Mouse (Mus musculus): Measurements from ENCODE around the gene Srsf2. TPM values are rescaled to one million over a fixed set of nuclear protein-coding genes. Genes with fewer than 3 reads are reported as not detected.
"Not testable (repeated sequence)": the region's sequence is repeated elsewhere in the genome, so short reads cannot be mapped to it uniquely, and the experiment has no call there.

The Srsf2 gene
- 214 and 336 TPM in 2 replicates for polyA plus RNA-seq (2012; rRNA removed)

- TF ChIP-seq CTCF (conservative IDR thresholded peaks at IDR 0.05; ENCODE audit: insufficient read depth, insufficient read length, low read depth, low read length), result no peak
- peak; percentile 98 for TF ChIP-seq POLR2A (IDR thresholded peaks at IDR 0.05; ENCODE audit: low read depth, low read length)
- Histone ChIP-seq H3K27me3 (replicated peaks; ENCODE audit: control insufficient read depth, insufficient read depth, low read length) (no peaks in the 10 kb centered on the region), H3K36me3 (ENCODE audit: control insufficient read depth, insufficient read depth, low read length) (peaks cover 22% of the 10 kb centered on the region), H3K27ac (ENCODE audit: insufficient read depth, low read depth, low read length) (peak within 1 kb of the TSS; percentile 98), H3K4me3 (ENCODE audit: insufficient read depth, low read depth, low read length) (peak within 1 kb of the TSS; percentile 92), H3K4me1 (ENCODE audit: control insufficient read depth, insufficient read depth, low read length) (0 out of 2 replicates have a peak, but pooled peaks cover 3% of the 10 kb centered on the region)
- DNase-seq, result peak; percentile 97
- under 1% methylated on average over 73 of the region's 74 CpGs for WGBS
Observed at GRCm38 (mm10) chr11:116852891-116853511, at the start of gene Srsf2. Srsf2 (minus strand) TSS chr11:116853094.

GRCm38 (mm10) chr11:116902588-116902987 is 49.7 kb upstream of the Srsf2 start:
- WGBS, result 90% methylated on average over 10 of the region's 10 CpGs

GRCm38 (mm10) chr11:116899247-116899646 is 46.4 kb upstream of the Srsf2 start:
- Histone ChIP-seq H3K4me1 (ENCODE audit: control insufficient read depth, insufficient read depth, low read length) (no peaks in the 10 kb centered on the region), H3K27ac (ENCODE audit: insufficient read depth, low read depth, low read length) (no peak overlapping the region), H3K36me3 (ENCODE audit: control insufficient read depth, insufficient read depth, low read length) (no peaks in the 10 kb centered on the region), H3K4me3 (ENCODE audit: insufficient read depth, low read depth, low read length) (no peak overlapping the region), H3K27me3 (replicated peaks; ENCODE audit: control insufficient read depth, insufficient read depth, low read length) (no peaks in the 10 kb centered on the region)
- TF ChIP-seq POLR2A (IDR thresholded peaks at IDR 0.05; ENCODE audit: low read depth, low read length) (no peak), CTCF (conservative IDR thresholded peaks at IDR 0.05; ENCODE audit: insufficient read depth, insufficient read length, low read depth, low read length) (no peak)
- WGBS, result 92% methylated on average over 12 of the region's 12 CpGs
- DNase-seq, result no peak

More at GRCm38 (mm10) chr11:116902588-116902987, 49.7 kb upstream of the Srsf2 start:
- not testable (repeated sequence) for H3K36me3 ChIP-seq (ENCODE audit: control insufficient read depth, insufficient read depth, low read length); H3K4me3 ChIP-seq (ENCODE audit: insufficient read depth, low read depth, low read length); DNase-seq; H3K4me1 ChIP-seq (ENCODE audit: control insufficient read depth, insufficient read depth, low read length); H3K27ac ChIP-seq (ENCODE audit: insufficient read depth, low read depth, low read length); H3K27me3 ChIP-seq (replicated peaks; ENCODE audit: control insufficient read depth, insufficient read depth, low read length)

DNA sequence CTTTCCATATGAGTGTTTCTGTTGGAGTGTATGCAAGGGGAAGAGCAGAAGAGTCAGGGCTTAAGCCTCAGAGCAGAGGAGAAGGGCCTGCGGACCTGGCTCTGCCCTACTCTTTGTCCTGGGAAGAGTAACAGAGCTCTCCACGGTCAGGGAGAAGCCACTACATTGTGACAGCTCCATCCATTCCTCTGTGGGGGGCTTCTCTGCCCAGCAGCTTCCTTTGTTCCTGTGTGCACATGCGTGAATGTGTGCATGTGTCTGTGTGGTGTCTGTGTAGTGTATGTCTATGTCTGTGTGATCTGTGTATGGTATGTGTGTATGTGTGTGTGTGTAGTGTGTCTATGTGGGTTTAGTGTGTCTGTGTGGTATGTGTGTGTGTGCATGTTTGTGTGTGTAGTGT is 42.5 kb upstream of the Srsf2 start:
- Histone ChIP-seq H3K27me3 (replicated peaks; ENCODE audit: control insufficient read depth, insufficient read depth, low read length) (no peaks in the 10 kb centered on the region), H3K36me3 (ENCODE audit: control insufficient read depth, insufficient read depth, low read length) (no peaks in the 10 kb centered on the region), H3K4me1 (ENCODE audit: control insufficient read depth, insufficient read depth, low read length) (no peaks in the 10 kb centered on the region), H3K27ac (ENCODE audit: insufficient read depth, low read depth, low read length) (no peak overlapping the region), H3K4me3 (ENCODE audit: insufficient read depth, low read depth, low read length) (no peak overlapping the region)
- WGBS, result 90% methylated on average over 3 of the region's 3 CpGs
- no peak for TF ChIP-seq CTCF (conservative IDR thresholded peaks at IDR 0.05; ENCODE audit: insufficient read depth, insufficient read length, low read depth, low read length)
- no peak for TF ChIP-seq POLR2A (IDR thresholded peaks at IDR 0.05; ENCODE audit: low read depth, low read length)
- no peak for DNase-seq

- no peak for DNase-seq
- no peak for TF ChIP-seq CTCF (conservative IDR thresholded peaks at IDR 0.05; ENCODE audit: insufficient read depth, insufficient read length, low read depth, low read length)
- TF ChIP-seq POLR2A (IDR thresholded peaks at IDR 0.05; ENCODE audit: low read depth, low read length), result no peak
- no peak overlapping the region for H3K4me3 ChIP-seq (ENCODE audit: insufficient read depth, low read depth, low read length)
- H3K4me1 ChIP-seq (ENCODE audit: control insufficient read depth, insufficient read depth, low read length), result no peaks in the 10 kb centered on the region
- no peaks in the 10 kb centered on the region for H3K27me3 ChIP-seq (replicated peaks; ENCODE audit: control insufficient read depth, insufficient read depth, low read length)
- no peaks in the 10 kb centered on the region for H3K36me3 ChIP-seq (ENCODE audit: control insufficient read depth, insufficient read depth, low read length)
- no peak overlapping the region for H3K27ac ChIP-seq (ENCODE audit: insufficient read depth, low read depth, low read length)
- 44% methylated on average over 19 of the region's 19 CpGs for WGBS
Observed at GRCm38 (mm10) chr11:116893532-116894442, 40.9 kb upstream of the Srsf2 start.

DNA sequence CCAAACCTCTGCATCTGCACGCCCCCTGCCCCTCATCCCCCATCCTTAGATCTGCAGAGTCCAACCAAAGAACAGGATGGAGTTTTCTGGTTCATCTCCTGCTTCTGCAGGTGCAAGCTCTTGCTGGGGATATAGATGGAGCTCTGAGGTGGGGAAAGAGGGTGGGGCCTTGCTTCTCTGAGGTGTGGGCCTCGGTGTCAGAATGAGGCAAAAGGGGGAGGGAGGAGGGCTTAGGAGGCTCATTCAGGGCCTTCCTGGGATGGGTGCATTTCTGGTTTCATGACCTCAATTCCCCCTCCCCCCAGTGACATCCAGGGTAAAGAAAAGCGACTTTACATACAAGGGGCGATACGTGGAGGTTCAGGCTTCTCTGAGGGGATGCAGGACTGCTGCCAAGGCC is 34.2 kb upstream of the Srsf2 start:
- H3K27ac ChIP-seq (ENCODE audit: insufficient read depth, low read depth, low read length), result no peak overlapping the region
- 78% methylated on average over 5 of the region's 5 CpGs for WGBS

More for the DNA sequence above, 34.2 kb upstream of the Srsf2 start:
- Histone ChIP-seq H3K4me3 (ENCODE audit: insufficient read depth, low read depth, low read length) (no peak overlapping the region), H3K4me1 (ENCODE audit: control insufficient read depth, insufficient read depth, low read length) (no peaks in the 10 kb centered on the region), H3K36me3 (ENCODE audit: control insufficient read depth, insufficient read depth, low read length) (no peaks in the 10 kb centered on the region), H3K27me3 (replicated peaks; ENCODE audit: control insufficient read depth, insufficient read depth, low read length) (no peaks in the 10 kb centered on the region)
- TF ChIP-seq POLR2A (IDR thresholded peaks at IDR 0.05; ENCODE audit: low read depth, low read length) (no peak), CTCF (conservative IDR thresholded peaks at IDR 0.05; ENCODE audit: insufficient read depth, insufficient read length, low read depth, low read length) (no peak)
- no peak for DNase-seq
